Comparison of ENCODE assay signal across 25 mouse cellular contexts in the genomic region with DNA sequence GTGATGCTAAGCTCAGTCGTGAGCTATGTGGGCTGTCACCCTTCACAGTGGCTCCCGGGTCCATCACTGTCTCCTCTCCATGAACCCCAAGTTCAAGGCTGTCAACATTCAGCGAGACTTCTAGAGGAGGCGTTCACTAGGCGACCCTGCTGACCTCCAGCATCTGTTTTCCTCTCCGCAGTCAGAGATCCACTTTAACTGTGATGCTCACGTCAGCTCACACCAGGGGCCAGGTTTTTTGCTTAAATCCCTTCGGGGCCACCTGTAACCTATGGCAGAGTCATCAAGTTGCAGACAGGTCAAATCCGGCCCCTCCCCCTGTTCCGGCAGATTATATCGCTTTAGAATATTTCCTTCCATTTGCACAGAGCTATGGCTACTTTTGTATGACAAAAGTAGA.
A peak's percentile ranks its signal among the peaks of the same experiment; 100 is the strongest.
DNase-seq lines count a peak whose midpoint lies in the region; ATAC-seq and TF ChIP-seq lines count a peak whose summit lies in the region.
"Had no signal": no experiment of that assay in that cellular context is flagged by ENCODE, and none has a peak within 500 bp of the region (broad histone marks: within the 10 kb centered on the region; RNA-seq: fewer than 3 reads in every experiment).

No protein-coding gene starts in this region.

- no peaks in the 10 kb centered on the region; the same call in 1 of the 2 replicates for H3K27me3 ChIP-seq in neural tube, embryonic 15.5 days (replicated peaks)
- no peaks in the 10 kb centered on the region for H3K27me3 ChIP-seq in embryonic facial prominence, embryonic 10.5 days (replicated peaks; ENCODE audit: low read depth, poor library complexity, severe bottlenecking)
- no peaks in the 10 kb centered on the region for H3K27me3 ChIP-seq in limb, embryonic 11.5 days (ENCODE audit: control insufficient read depth, insufficient read depth, low read length)
- no peaks in the 10 kb centered on the region for H3K27me3 ChIP-seq in liver, postnatal 0 days (ENCODE audit: insufficient read depth, low read length)
- H3K27me3 ChIP-seq: CH12.LX; embryonic facial prominence, embryonic 15.5 days; heart, embryonic 15.5 days; hindbrain, embryonic 12.5 days had no signal

- H3K9me3 ChIP-seq in neural tube, embryonic 15.5 days (replicated peaks): no peaks in the 10 kb centered on the region
- H3K9me3 ChIP-seq in embryonic facial prominence, embryonic 10.5 days: no peaks in the 10 kb centered on the region
- no peaks in the 10 kb centered on the region for H3K9me3 ChIP-seq in limb, embryonic 11.5 days (ENCODE audit: control insufficient read depth, low read length)
- no peaks in the 10 kb centered on the region for H3K9me3 ChIP-seq in liver, postnatal 0 days (ENCODE audit: low read length)
- H3K9me3 ChIP-seq: embryonic facial prominence, embryonic 15.5 days; forebrain, embryonic 10.5 days; heart, embryonic 15.5 days; hindbrain, embryonic 12.5 days had no signal

- no peak overlapping the region for H3K27ac ChIP-seq in neural tube, embryonic 15.5 days (replicated peaks)
- no peak overlapping the region for H3K27ac ChIP-seq in embryonic facial prominence, embryonic 10.5 days (replicated peaks)
- H3K27ac ChIP-seq in limb, embryonic 11.5 days (replicated peaks; ENCODE audit: low read depth, low read length): no peak overlapping the region
- no peak overlapping the region for H3K27ac ChIP-seq in liver, postnatal 0 days (ENCODE audit: low read depth)
- H3K27ac ChIP-seq: embryonic facial prominence, embryonic 15.5 days; forebrain, embryonic 10.5 days; heart, adult 2 months; heart, embryonic 15.5 days; hindbrain, embryonic 12.5 days had no signal

- WGBS in neural tube, embryonic 15.5 days: 77% methylated on average over 11 of the region's 11 CpGs
- 55% methylated on average over 11 of the region's 11 CpGs for WGBS in embryonic facial prominence, embryonic 10.5 days
- WGBS in limb, embryonic 11.5 days: 25% methylated on average over 11 of the region's 11 CpGs
- WGBS in liver, postnatal 0 days (ENCODE audit: insufficient replicate concordance): 74% methylated on average over 11 of the region's 11 CpGs

- 0 out of 2 replicates have a peak, but pooled peaks cover 2% of the 10 kb centered on the region for H3K4me1 ChIP-seq in neural tube, embryonic 15.5 days
- H3K4me1 ChIP-seq in embryonic facial prominence, embryonic 10.5 days: peaks cover 11% of the 10 kb centered on the region
- H3K4me1 ChIP-seq in limb, embryonic 11.5 days (ENCODE audit: control insufficient read depth, insufficient read depth, low read length): no peaks in the 10 kb centered on the region
- H3K4me1 ChIP-seq in liver, postnatal 0 days (ENCODE audit: insufficient read depth): no peaks in the 10 kb centered on the region
- H3K4me1 ChIP-seq: forebrain, embryonic 10.5 days; heart, embryonic 15.5 days; hindbrain, embryonic 12.5 days had no signal

- ATAC-seq in neural tube, embryonic 15.5 days (ENCODE audit: low FRiP score): no peak
- ATAC-seq in limb, embryonic 11.5 days (ENCODE audit: insufficient number of reproducible peaks, low FRiP score, low TSS enrichment, low read depth): no peak
- no peak for ATAC-seq in liver, postnatal 0 days
- ATAC-seq: activated CD4-positive, CD25-positive, alpha-beta regulatory T cell, adult 4 months; forebrain, embryonic 14.5 days; hindbrain, embryonic 16.5 days; inflammation-experienced regulatory T-cells, adult 6 months; Patski had no signal

- no peak for TF ChIP-seq CTCF in liver, postnatal 0 days (IDR thresholded peaks at IDR 0.05; ENCODE audit: low read depth)

- no peak overlapping the region for H3K4me3 ChIP-seq in neural tube, embryonic 15.5 days (replicated peaks)
- no peak overlapping the region for H3K4me3 ChIP-seq in embryonic facial prominence, embryonic 10.5 days
- H3K4me3 ChIP-seq in limb, embryonic 11.5 days (ENCODE audit: low read depth, low read length): no peak overlapping the region
- no peak overlapping the region for H3K4me3 ChIP-seq in liver, postnatal 0 days (ENCODE audit: low read depth, low read length)
- H3K4me3 ChIP-seq: embryonic facial prominence, embryonic 15.5 days; erythroblast, embryonic 14.5 days; forebrain, embryonic 10.5 days; heart, adult 2 months; heart, embryonic 15.5 days; hindbrain, embryonic 12.5 days had no signal

- H3K9ac ChIP-seq in neural tube, embryonic 15.5 days (replicated peaks): no peak overlapping the region
- no peak overlapping the region for H3K9ac ChIP-seq in limb, embryonic 11.5 days (ENCODE audit: low read length)
- no peak overlapping the region for H3K9ac ChIP-seq in liver, postnatal 0 days (replicated peaks)
- H3K9ac ChIP-seq: embryonic facial prominence, embryonic 15.5 days; heart, embryonic 15.5 days; hindbrain, embryonic 12.5 days had no signal

- intact Hi-C loops in left cerebral cortex, postnatal 10 days (cut with DNase I): no loop called here

- H3K36me3 ChIP-seq in neural tube, embryonic 15.5 days: no peaks in the 10 kb centered on the region
- H3K36me3 ChIP-seq in embryonic facial prominence, embryonic 10.5 days (replicated peaks): no peaks in the 10 kb centered on the region
- H3K36me3 ChIP-seq in limb, embryonic 11.5 days (ENCODE audit: control insufficient read depth, insufficient read depth, low read length): no peaks in the 10 kb centered on the region
- H3K36me3 ChIP-seq in liver, postnatal 0 days (replicated peaks; ENCODE audit: insufficient read depth, low read length): no peaks in the 10 kb centered on the region
- H3K36me3 ChIP-seq: embryonic facial prominence, embryonic 15.5 days; forebrain, embryonic 10.5 days; heart, embryonic 15.5 days; hindbrain, embryonic 12.5 days had no signal

- no peak for TF ChIP-seq EP300 in liver, postnatal 0 days (IDR thresholded peaks at IDR 0.05; ENCODE audit: low read depth)

- no peak overlapping the region for H3K4me2 ChIP-seq in neural tube, embryonic 15.5 days
- no peak overlapping the region for H3K4me2 ChIP-seq in limb, embryonic 11.5 days (ENCODE audit: low read depth, severe bottlenecking)
- no peak overlapping the region for H3K4me2 ChIP-seq in liver, postnatal 0 days (ENCODE audit: low read depth, low read length)
- H3K4me2 ChIP-seq: embryonic facial prominence, embryonic 15.5 days; heart, embryonic 11.5 days; heart, embryonic 15.5 days; hindbrain, embryonic 12.5 days had no signal

- DNase-seq in neural tube, embryonic 10.5 days (ENCODE audit: extremely low spot score, low spot score): peak; percentile 29
- DNase-seq in embryonic facial prominence, embryonic 10.5 days (ENCODE audit: low spot score): peak; percentile 30
- peak; percentile 66 for DNase-seq in limb, embryonic 11.5 days (ENCODE audit: low spot score)
- DNase-seq in cerebellum, adult 18-20 months: no peak
- no peak for DNase-seq in left cerebral cortex, postnatal 10 days (ENCODE audit: extremely low spot score in 1 of 2, low spot score in 2 of 2)
- DNase-seq in liver, postnatal 0 days: no peak
- DNase-seq: adrenal gland, postnatal 14 days; cerebellum, adult 11-12 months; cerebellum, adult 9-11 months; cerebellum, postnatal 36 days; gastrocnemius, postnatal 10 days; heart, adult 2 months had no signal

Comparison
In these comparisons a context has a peak if more than half of its experiments do, and no peak if none do; other contexts are left out.
1. DNase-seq: peak in neural tube, embryonic 10.5 days (single experiment), embryonic facial prominence, embryonic 10.5 days (single experiment) and limb, embryonic 11.5 days (single experiment); none in cerebellum, adult 18-20 months (0 of 2), left cerebral cortex, postnatal 10 days (0 of 2) and liver, postnatal 0 days (single experiment).